Mouse (Mus musculus): ENCODE measurements around the gene Nfkb1. TPM values are rescaled to one million over a fixed set of nuclear protein-coding genes. Genes with fewer than 3 reads are reported as not detected.

The Nfkb1 gene
- polyA plus RNA-seq, 1 experiment from 2014 or later: 8.5 TPM

DNA sequence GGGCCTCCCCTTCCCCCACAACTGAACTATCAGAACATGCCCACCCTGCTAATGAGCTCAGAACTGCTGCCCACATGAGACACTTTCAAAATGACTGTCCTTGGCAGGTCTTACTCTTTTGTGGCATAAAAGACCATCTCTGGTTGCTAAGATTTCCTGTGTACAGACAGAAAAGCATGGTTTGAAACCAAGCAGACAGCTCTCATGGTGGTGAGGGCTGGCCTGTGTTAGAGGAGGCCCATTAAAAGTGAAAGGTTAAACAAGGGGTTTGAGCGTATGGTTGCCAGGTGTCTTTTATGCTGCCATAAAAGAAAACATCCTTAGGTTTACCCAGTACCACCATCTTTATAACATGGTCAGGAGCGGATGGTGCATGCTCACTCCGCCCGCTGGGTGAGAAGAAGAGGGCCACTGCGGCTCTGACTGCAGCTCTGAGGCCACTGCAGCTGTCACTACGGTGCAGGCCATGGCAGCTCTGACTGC lies 25.5 kb downstream of the Nfkb1 start:
- H3K9ac ChIP-seq (replicated peaks; ENCODE audit: low read depth, low read length): no peak overlapping the region
- no peak overlapping the region for H3K27ac ChIP-seq (ENCODE audit: low read depth, low read length)
- H3K4me2 ChIP-seq (ENCODE audit: low read depth, low read length): no peak overlapping the region
- no peak overlapping the region for H3K4me3 ChIP-seq (ENCODE audit: low read depth, low read length)
- no peaks in the 10 kb centered on the region for H3K4me1 ChIP-seq (ENCODE audit: control insufficient read depth, insufficient read depth, low read length)
- WGBS: 70% methylated on average over 6 of the region's 6 CpGs
- no peaks in the 10 kb centered on the region for H3K9me3 ChIP-seq (ENCODE audit: control insufficient read depth, low read length)
- ATAC-seq (ENCODE audit: low read depth): peak; percentile 67; the same call in 1 of the 2 replicates
- no peaks in the 10 kb centered on the region for H3K36me3 ChIP-seq (ENCODE audit: control insufficient read depth, insufficient read depth, low read length)
- H3K27me3 ChIP-seq (ENCODE audit: control insufficient read depth, insufficient read depth, low read length): no peaks in the 10 kb centered on the region

GRCm38 (mm10) chr3:135662139-135662864 lies 29.0 kb downstream of the Nfkb1 start:
- no peak for ATAC-seq (ENCODE audit: low read depth)
- WGBS: 79% methylated on average over 15 of the region's 15 CpGs

DNA sequence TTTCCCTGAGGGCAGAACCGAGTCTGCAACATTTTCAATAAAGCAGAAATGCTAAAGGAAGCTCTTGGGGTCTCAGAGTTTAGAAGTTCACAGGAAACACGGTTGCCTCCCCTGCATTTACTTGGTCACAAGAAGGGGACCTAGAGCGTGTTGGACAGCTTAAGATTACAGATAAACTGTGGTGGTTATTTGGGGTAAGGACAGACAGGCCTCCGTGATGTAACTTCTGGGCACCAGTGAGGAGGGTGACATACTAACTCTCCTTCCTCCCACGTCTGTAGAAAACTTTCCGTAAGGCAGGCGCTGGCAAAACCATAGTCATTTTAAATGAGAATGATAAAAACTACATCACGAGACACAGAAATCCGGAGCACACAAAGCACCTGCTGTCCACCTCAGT lies 29.6 kb downstream of the Nfkb1 start:
- H3K4me1 ChIP-seq (ENCODE audit: control insufficient read depth, insufficient read depth, low read length): no peaks in the 10 kb centered on the region
- H3K4me3 ChIP-seq (ENCODE audit: low read depth, low read length): no peak overlapping the region
- no peak overlapping the region for H3K27ac ChIP-seq (ENCODE audit: low read depth, low read length)
- 92% methylated on average over 9 of the region's 9 CpGs for WGBS
- no peaks in the 10 kb centered on the region for H3K9me3 ChIP-seq (ENCODE audit: control insufficient read depth, low read length)
- no peak overlapping the region for H3K9ac ChIP-seq (replicated peaks; ENCODE audit: low read depth, low read length)
- no peaks in the 10 kb centered on the region for H3K36me3 ChIP-seq (ENCODE audit: control insufficient read depth, insufficient read depth, low read length)
- no peaks in the 10 kb centered on the region for H3K27me3 ChIP-seq (ENCODE audit: control insufficient read depth, insufficient read depth, low read length)
- H3K4me2 ChIP-seq (ENCODE audit: low read depth, low read length): no peak overlapping the region
- ATAC-seq (ENCODE audit: low read depth): no peak

More at GRCm38 (mm10) chr3:135662139-135662864, 29.0 kb downstream of the Nfkb1 start:
- Histone ChIP-seq H3K27me3 (ENCODE audit: control insufficient read depth, insufficient read depth, low read length) (no peaks in the 10 kb centered on the region), H3K9ac (replicated peaks; ENCODE audit: low read depth, low read length) (no peak overlapping the region), H3K4me1 (ENCODE audit: control insufficient read depth, insufficient read depth, low read length) (no peaks in the 10 kb centered on the region), H3K4me2 (ENCODE audit: low read depth, low read length) (no peak overlapping the region), H3K9me3 (ENCODE audit: control insufficient read depth, low read length) (no peaks in the 10 kb centered on the region), H3K27ac (ENCODE audit: low read depth, low read length) (no peak overlapping the region), H3K36me3 (ENCODE audit: control insufficient read depth, insufficient read depth, low read length) (no peaks in the 10 kb centered on the region), H3K4me3 (ENCODE audit: low read depth, low read length) (no peak overlapping the region)

DNA sequence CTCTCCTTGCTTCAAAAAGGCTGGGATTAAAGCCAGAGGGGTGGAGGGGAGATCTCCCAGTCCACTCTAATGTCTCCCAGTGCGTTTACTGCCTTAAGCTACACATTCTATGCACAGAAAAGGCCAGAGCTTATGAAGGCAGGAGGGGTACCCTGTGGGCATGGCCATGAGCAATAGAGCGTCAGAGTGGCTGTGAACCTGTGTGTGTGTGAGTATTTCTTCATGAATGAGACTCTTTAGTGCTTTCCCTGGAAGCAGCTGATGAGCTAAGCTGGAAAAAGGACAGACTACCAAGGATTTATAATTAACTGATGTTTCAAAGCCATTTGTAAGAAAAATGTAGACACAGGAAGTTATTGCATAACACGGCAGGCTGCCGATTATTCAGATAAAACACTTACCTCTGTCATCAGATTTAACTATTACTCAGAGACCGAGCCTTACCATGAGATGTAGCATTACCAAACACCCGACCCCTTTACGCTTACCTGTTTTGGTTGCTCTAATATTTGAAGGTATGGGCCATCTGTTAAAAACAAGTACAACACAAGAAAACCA lies 32.7 kb downstream of the Nfkb1 start:
- WGBS: 92% methylated on average over 7 of the region's 7 CpGs
- Histone ChIP-seq H3K9me3 (ENCODE audit: control insufficient read depth, low read length) (no peaks in the 10 kb centered on the region), H3K9ac (replicated peaks; ENCODE audit: low read depth, low read length) (no peak overlapping the region), H3K27me3 (ENCODE audit: control insufficient read depth, insufficient read depth, low read length) (no peaks in the 10 kb centered on the region), H3K4me3 (ENCODE audit: low read depth, low read length) (no peak overlapping the region), H3K4me1 (ENCODE audit: control insufficient read depth, insufficient read depth, low read length) (no peaks in the 10 kb centered on the region), H3K36me3 (ENCODE audit: control insufficient read depth, insufficient read depth, low read length) (no peaks in the 10 kb centered on the region), H3K27ac (ENCODE audit: low read depth, low read length) (no peak overlapping the region), H3K4me2 (ENCODE audit: low read depth, low read length) (no peak overlapping the region)
- no peak for ATAC-seq (ENCODE audit: low read depth)

DNA sequence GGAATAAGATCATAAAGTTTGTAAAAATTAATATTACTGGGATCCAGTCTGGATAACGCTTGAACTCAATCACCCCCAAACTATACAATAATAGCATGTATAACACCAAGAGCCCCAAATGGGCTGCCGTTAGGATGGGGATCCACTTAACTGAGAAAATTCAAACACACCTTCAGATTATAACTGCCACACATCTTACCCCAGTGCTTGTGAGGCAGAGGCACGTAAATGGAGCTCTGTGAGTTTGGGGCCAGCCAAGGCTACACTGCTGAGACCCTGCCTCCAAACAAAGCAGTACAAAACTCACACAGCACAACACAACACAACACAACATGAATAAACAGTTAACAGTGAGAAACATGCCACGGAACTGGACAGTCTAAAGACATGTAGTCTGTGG lies 35.2 kb downstream of the Nfkb1 start:
- Histone ChIP-seq H3K4me2 (ENCODE audit: low read depth, low read length) (no peak overlapping the region), H3K4me3 (ENCODE audit: low read depth, low read length) (no peak overlapping the region), H3K9ac (replicated peaks; ENCODE audit: low read depth, low read length) (no peak overlapping the region), H3K27ac (ENCODE audit: low read depth, low read length) (no peak overlapping the region), H3K9me3 (ENCODE audit: control insufficient read depth, low read length) (no peaks in the 10 kb centered on the region), H3K36me3 (ENCODE audit: control insufficient read depth, insufficient read depth, low read length) (no peaks in the 10 kb centered on the region), H3K4me1 (ENCODE audit: control insufficient read depth, insufficient read depth, low read length) (no peaks in the 10 kb centered on the region), H3K27me3 (ENCODE audit: control insufficient read depth, insufficient read depth, low read length) (no peaks in the 10 kb centered on the region)
- ATAC-seq (ENCODE audit: low read depth): no peak
- WGBS: 88% methylated on average over 4 of the region's 4 CpGs

DNA sequence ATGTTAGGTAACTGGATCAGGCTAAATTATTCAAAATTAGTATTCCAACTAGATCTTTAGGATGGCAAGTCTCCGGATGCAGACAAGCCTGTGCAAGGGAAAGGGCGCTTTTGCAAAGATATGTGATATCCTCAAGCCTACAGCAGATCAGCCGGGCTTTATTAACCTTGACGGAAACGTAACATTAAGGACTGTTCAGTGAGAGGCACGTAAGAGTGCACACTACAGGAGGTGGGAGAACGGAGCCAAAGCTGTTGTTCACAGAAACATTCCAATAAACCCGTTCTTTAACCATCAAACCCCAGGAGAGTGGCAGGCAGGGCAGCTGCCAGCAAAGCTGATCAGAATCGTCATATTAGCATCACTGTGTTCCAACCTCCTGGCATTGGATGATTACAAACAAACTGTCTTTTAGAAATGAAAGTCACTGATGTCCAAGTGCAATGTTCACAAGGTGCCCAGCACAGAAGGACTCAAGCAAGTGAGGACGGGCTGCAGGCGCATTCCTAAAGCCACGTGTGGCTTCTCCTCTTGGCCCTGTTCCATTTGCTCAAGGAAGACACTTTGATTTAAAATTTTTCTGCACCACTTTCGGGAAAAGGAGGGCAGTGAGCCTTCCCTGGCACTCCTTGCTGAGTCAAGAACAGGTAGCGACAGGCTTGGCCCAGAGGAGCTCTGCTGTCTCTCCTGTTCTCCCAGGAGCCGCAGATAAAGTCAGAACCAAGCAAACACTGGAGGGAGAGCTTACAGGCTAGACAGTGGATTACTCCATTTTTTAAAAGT lies 40.4 kb downstream of the Nfkb1 start:
- ATAC-seq (ENCODE audit: low read depth): peak; percentile 56; the same call in 1 of the 2 replicates
- no peak overlapping the region for H3K4me2 ChIP-seq (ENCODE audit: low read depth, low read length)
- H3K27ac ChIP-seq (ENCODE audit: low read depth, low read length): no peak overlapping the region
- H3K36me3 ChIP-seq (ENCODE audit: control insufficient read depth, insufficient read depth, low read length): no peaks in the 10 kb centered on the region
- H3K27me3 ChIP-seq (ENCODE audit: control insufficient read depth, insufficient read depth, low read length): no peaks in the 10 kb centered on the region
- 69% methylated on average over 15 of the region's 15 CpGs for whole genome bisulfite sequencing
- H3K9ac ChIP-seq (replicated peaks; ENCODE audit: low read depth, low read length): no peak overlapping the region
- H3K4me3 ChIP-seq (ENCODE audit: low read depth, low read length): no peak overlapping the region
- H3K9me3 ChIP-seq (ENCODE audit: control insufficient read depth, low read length): no peaks in the 10 kb centered on the region
- no peaks in the 10 kb centered on the region for H3K4me1 ChIP-seq (ENCODE audit: control insufficient read depth, insufficient read depth, low read length)

DNA sequence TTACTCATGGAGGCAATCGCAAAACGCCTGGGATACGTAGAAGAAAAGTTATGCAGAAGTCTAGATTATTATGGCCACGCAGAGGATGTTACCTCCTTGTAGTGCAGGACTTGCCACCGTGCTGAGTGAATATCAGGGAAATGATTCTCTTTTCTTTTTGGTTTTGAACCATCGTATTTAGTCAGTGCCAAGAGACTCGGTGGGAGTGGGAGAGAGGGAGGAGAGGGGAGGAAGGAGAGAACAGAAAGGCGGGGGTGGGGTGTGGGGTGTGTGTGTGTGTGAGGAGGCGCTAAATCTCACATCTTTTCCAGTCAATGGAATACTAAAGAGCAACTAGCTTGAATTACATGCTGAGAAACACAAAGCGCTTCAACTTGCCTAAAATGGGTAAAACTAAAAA lies 41.5 kb downstream of the Nfkb1 start:
- Histone ChIP-seq H3K9ac (replicated peaks; ENCODE audit: low read depth, low read length) (no peak overlapping the region), H3K27ac (ENCODE audit: low read depth, low read length) (no peak overlapping the region), H3K9me3 (ENCODE audit: control insufficient read depth, low read length) (no peaks in the 10 kb centered on the region), H3K4me3 (ENCODE audit: low read depth, low read length) (no peak overlapping the region), H3K4me1 (ENCODE audit: control insufficient read depth, insufficient read depth, low read length) (no peaks in the 10 kb centered on the region), H3K4me2 (ENCODE audit: low read depth, low read length) (no peak overlapping the region), H3K36me3 (ENCODE audit: control insufficient read depth, insufficient read depth, low read length) (no peaks in the 10 kb centered on the region), H3K27me3 (ENCODE audit: control insufficient read depth, insufficient read depth, low read length) (no peaks in the 10 kb centered on the region)
- no peak for ATAC-seq (ENCODE audit: low read depth)
- 81% methylated on average over 10 of the region's 10 CpGs for WGBS

DNA sequence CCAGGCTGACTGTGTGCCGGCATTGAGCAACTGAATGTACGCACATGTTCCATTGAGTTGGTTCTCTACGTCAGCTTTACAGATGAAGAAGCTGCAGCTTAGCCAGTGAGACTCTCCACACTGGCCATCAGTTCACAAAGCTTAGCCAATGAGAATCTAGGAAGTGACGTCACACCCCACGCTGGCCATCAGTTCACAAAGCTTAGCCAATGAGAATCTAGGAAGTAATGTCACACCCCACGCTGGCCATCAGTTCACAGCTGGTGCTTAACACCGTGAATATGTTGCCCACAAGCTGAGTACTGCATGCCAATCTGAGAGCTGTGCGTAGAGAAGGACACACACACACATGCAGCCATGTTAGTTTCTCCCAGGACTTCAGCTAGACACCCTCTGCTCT lies 42.8 kb downstream of the Nfkb1 start:
- H3K4me1 ChIP-seq (ENCODE audit: control insufficient read depth, insufficient read depth, low read length): no peaks in the 10 kb centered on the region
- no peak for ATAC-seq (ENCODE audit: low read depth)
- WGBS: 94% methylated on average over 8 of the region's 8 CpGs
- no peak overlapping the region for H3K9ac ChIP-seq (replicated peaks; ENCODE audit: low read depth, low read length)
- H3K4me3 ChIP-seq (ENCODE audit: low read depth, low read length): no peak overlapping the region
- no peaks in the 10 kb centered on the region for H3K36me3 ChIP-seq (ENCODE audit: control insufficient read depth, insufficient read depth, low read length)
- no peaks in the 10 kb centered on the region for H3K9me3 ChIP-seq (ENCODE audit: control insufficient read depth, low read length)
- H3K27ac ChIP-seq (ENCODE audit: low read depth, low read length): no peak overlapping the region
- H3K27me3 ChIP-seq (ENCODE audit: control insufficient read depth, insufficient read depth, low read length): no peaks in the 10 kb centered on the region
- H3K4me2 ChIP-seq (ENCODE audit: low read depth, low read length): no peak overlapping the region

DNA sequence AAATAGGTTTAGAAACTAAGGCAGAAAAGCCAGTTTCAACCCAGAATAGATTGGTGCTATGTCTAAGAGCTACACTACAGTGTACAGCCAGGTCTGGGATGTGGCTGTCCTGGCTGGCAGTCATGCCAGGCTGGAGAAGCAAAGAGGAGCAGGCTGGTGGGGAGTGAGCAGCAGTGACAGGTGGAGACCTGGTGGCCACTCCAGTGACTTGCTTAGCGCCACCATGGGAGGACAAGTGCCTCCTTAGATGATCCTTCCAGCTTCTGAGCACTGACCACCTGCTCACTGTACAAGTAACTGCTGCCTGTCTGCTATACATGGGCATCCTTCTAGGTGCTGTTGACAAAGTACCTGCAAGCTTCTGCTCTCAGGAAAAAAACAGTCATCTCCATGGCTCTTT lies 44.7 kb downstream of the Nfkb1 start:
- WGBS: 92% methylated on average over 1 of the region's 1 CpGs
- no peak overlapping the region for H3K9ac ChIP-seq (replicated peaks; ENCODE audit: low read depth, low read length)
- no peaks in the 10 kb centered on the region for H3K9me3 ChIP-seq (ENCODE audit: control insufficient read depth, low read length)
- no peak overlapping the region for H3K4me3 ChIP-seq (ENCODE audit: low read depth, low read length)
- ATAC-seq (ENCODE audit: low read depth): no peak
- no peaks in the 10 kb centered on the region for H3K36me3 ChIP-seq (ENCODE audit: control insufficient read depth, insufficient read depth, low read length)
- H3K4me1 ChIP-seq (ENCODE audit: control insufficient read depth, insufficient read depth, low read length): no peaks in the 10 kb centered on the region
- H3K4me2 ChIP-seq (ENCODE audit: low read depth, low read length): no peak overlapping the region
- no peaks in the 10 kb centered on the region for H3K27me3 ChIP-seq (ENCODE audit: control insufficient read depth, insufficient read depth, low read length)
- H3K27ac ChIP-seq (ENCODE audit: low read depth, low read length): no peak overlapping the region
